Mouse (Mus musculus) CH12F3 (cell line): Measurements from ENCODE around the gene Churc1.
"Not testable (repeated sequence)": the region's sequence is repeated elsewhere in the genome, so short reads cannot be mapped to it uniquely, and the experiment has no call there.

ENCODE experiments used
- in situ Hi-C: fragments of 300-500 bp; cut with MboI; formaldehyde crosslinking; loops from 2 replicates; pipeline ENCODE4 v1.14.3; 2020; ENCODE audit warnings: low sequenced_read_pairs

Churc1 gene

DNA sequence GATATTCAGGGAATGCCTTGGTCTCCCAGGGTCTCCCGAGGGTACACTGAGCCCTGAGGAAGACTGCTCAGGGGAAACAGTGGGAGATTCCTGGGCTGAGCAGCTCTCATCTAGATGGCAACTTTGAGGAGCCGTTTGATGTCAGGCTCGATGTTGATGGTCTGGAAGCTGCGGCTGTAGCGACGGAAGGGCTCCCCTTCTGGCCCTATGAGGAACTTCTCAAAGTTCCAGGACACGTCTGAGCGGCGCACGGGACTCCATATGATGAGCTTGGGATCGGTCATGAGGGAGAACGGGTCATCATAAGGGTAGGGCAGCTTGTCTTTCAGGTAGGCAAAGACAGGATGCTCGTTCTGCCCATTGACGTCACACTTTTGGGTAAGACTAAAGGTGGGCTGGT is 27.2 kb downstream of the Churc1 start:
- in situ Hi-C loops, result not testable (repeated sequence)

DNA sequence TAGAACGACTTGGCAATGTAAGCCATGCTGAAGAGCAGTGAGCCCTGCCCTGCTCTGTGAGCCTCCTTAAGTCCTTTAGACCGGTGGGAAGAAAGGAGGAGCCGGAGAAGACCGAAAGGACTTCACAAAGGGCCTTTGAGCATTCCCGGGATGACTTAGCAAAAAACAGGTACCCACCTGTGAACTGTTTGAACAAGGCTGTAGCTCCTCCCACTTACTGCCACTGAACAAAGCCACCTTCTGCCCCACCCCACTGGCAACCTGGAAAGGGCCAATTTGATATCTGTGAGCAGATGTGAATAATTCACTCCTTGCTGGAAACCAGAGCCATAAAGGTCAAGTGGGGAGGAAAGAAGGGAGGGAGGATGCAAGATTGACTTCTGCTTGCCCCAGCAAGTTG is 30.0 kb downstream of the Churc1 start, which contains the start of gene Gpx2:
Gene Gpx2, minus strand, starts transcription at position 205 of the 400 bp plus-strand sequence.
- in situ Hi-C loops, result no loop called here

GRCm38 (mm10) chr12:76796938-76797539 is 31.7 kb downstream of the Churc1 start:
- in situ Hi-C loops, result no loop called here

GRCm38 (mm10) chr12:76798008-76798720 is 32.8 kb downstream of the Churc1 start:
- in situ Hi-C loops, result no loop called here

DNA sequence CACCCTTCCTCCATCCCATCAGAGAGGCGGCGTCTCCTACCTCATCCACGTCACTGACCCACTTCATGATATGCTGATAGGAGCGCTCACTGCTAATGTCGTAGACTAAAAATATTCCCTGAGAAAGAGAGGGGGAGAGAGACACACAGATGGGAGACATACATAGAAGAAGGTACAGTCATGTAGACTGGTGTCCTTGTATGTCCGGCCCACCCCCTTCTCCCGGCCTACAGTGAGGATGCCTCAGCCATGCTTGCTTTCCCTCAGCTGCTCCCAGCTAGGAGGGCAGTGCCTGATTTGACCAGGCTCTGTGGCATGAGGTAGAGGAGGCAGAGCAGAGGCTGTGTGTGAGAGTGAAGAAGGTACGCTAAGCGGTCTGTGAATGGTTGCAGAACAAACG is 37.7 kb downstream of the Churc1 start:
- in situ Hi-C loops, result no loop called here

- in situ Hi-C loops, result no loop called here
These were observed 38.4 kb downstream of the Churc1 start for GRCm38 (mm10) chr12:76803700-76804252.

DNA sequence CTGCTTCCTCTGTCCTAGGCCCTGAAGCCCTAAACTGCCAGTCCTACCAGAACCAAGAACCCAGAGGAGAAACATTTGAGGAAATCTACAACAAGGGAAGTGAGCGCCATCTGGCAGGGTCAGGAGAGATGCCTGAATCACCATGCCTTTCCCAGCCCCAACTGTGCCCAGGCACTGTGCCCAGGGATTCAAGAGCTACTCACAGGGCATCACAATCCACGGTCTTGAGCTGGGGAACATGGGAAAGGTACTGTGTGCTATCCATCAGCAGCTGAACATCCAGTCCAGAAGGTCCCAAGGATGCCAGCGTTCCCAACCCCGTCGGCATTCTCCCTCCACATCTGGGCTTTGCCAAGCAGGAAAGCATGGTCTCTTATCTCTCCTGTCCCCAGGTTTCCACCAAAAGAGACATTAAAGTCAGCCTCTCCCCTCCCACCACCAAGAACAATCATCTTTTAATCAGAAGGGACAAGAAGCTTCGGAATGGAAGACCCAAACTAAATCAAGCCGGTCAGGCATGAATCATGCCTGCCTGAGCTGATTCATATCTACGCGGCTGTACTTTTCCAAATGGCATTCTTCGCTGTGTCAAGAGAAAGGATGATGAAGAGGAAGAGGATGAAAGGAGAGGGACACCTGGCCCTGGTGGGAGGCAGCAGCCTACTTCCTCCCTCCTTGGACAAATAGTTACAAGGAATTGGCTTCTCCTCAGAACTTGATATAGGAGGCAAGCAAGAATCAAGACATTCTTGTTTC is 39.9 kb downstream of the Churc1 start:
- in situ Hi-C loops, result no loop called here

DNA sequence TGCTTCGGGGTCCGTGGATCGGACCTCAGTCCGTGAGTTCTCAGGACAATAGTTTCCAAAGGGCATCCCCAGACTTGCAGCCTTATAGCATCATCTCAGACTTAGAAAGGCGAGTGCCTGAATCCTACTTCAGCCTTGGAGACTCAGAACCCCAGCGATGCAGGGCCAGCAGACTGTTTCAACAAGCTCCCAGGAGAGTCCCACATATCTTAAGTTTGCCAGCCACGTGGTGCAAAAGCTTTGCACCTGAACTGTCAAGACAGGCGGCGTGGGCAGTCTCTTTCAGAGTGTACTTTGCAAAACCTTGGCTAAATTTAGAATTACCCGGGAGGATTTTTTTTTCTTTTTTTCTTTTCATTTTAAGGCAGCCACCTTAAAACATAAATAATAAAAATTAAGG is 42.5 kb downstream of the Churc1 start:
- in situ Hi-C loops, result no loop called here

- in situ Hi-C loops, result no loop called here
These were observed 45.2 kb downstream of the Churc1 start for GRCm38 (mm10) chr12:76810491-76810890.

- in situ Hi-C loops, result no loop called here
These were observed 45.7 kb downstream of the Churc1 start for GRCm38 (mm10) chr12:76811006-76811405.

DNA sequence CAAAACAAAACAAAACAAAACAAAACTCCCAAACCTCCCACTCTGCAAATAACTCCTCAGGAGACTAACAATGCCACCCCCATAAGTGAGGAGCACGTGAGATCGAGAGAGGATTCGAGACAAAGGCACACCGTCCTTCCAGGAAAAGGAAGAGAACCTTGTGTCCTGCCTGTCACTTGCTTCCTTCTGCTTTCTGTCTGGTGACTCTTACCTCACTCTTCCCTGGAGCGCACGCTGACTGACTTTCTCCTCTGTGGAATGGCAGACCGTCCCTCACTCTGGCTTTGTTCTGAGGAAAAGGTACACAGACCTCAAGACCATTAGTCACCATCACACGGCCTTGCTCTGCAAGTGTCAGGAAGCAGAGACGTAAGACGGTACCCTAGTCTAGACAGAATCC is 48.2 kb downstream of the Churc1 start:
- in situ Hi-C loops, result no loop called here

GRCm38 (mm10) chr12:76814120-76814519 is 48.8 kb downstream of the Churc1 start:
- in situ Hi-C loops, result no loop called here

DNA sequence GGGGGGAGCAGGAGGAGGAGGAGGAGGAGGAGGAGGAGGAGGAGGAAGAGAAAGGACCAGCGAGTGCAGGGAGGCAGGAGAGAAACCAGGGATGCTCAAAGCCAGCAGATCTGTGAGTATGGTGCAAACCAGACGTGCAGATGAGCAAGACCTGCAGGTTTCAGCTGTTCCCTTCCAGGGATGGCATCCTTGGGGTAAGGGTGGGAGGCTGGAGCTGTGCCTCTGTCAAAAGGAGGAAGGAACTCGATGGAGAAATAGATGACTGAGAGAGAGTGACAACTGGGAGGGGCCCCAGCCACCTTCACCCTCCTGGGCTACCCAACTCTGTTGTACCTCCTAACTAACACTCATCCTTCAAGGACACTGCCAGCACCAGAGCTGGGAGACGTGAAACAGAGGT is 51.4 kb downstream of the Churc1 start:
- in situ Hi-C loops, result no loop called here

DNA sequence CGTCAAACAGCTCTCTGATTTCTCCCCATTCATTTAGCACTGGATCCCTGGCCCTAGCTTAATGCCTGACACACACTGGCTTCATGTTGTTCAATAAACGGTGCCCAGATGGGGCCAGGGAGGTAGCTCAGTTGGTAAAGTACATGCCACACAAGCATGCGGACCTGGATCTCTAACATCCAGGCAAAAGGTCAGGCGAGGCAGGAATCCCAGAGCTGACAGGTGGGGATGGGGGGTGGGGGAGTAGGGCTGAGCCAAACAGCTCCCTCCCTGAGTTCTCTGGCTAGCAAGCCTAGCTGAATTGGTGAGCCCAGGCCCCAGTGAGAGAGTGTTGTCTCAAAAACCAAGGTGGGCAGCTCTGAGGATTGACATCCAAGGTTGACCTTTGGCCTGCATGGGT is 51.8 kb downstream of the Churc1 start:
- in situ Hi-C loops, result no loop called here

GRCm38 (mm10) chr12:76818120-76818519 is 52.8 kb downstream of the Churc1 start:
- in situ Hi-C loops, result no loop called here

- in situ Hi-C loops, result no loop called here
These were observed 53.6 kb downstream of the Churc1 start for GRCm38 (mm10) chr12:76818908-76819307.

DNA sequence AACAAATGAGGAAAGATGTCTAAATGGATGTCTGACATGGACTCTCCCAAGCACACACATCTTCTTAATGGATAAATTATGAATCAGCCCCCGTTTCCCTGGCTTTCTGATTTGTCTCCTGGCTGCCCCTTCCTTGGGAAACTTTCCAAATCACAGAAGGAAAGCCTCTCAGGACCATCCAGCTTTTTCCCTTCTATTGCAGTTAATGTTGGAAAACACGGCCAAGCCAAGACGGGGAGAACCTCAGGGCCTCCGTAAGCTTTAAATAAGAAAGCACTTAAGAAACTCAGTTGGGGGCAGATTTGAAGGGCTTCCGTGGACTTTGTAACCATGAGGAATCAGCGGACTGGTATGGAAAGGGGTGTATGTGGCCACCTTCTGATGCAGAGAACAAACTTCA is 54.5 kb downstream of the Churc1 start:
- in situ Hi-C loops, result no loop called here

DNA sequence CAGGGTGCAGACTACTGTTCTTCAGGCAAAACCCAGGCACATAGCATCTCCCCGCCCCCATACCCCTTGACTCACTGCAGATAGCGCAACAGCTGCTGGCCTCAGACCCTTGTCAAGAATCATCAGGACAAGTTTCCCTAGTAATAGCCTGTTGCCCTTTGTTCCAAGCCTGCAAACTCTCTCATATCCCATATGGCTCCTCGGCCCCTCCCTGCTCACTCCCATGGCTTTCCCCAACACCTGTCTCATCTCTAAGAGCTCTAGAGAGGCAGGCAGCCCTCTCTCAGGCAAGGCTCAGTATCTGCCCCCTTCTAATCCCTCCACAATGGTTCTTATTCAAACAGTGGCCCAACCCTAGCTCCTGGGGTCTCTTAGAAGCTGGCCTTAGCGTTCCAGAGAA is 55.3 kb downstream of the Churc1 start:
- in situ Hi-C loops, result no loop called here

GRCm38 (mm10) chr12:76822002-76822650 is 56.8 kb downstream of the Churc1 start:
- in situ Hi-C loops, result no loop called here

GRCm38 (mm10) chr12:76822651-76823041 is 57.3 kb downstream of the Churc1 start, which contains the start of gene Rab15:
Gene Rab15 (minus strand): TSS chr12:76822908.
- in situ Hi-C loops, result no loop called here

GRCm38 (mm10) chr12:76825283-76825682 is 59.9 kb downstream of the Churc1 start:
- in situ Hi-C loops, result no loop called here
